Mouse (Mus musculus) heart, embryonic 12.5 days (tissue): ENCODE measurements around the gene Csrp1. TPM values are rescaled to one million over a fixed set of nuclear protein-coding genes. Genes with fewer than 3 reads are reported as not detected.

ENCODE experiments used
- ATAC-seq: fragments of 200-750 bp; cut with Nextera tagmentation; 2 replicates; pipeline ENCODE4 v1.8.0; 2017; ENCODE audit warnings: moderate TSS enrichment, moderate library complexity; ENCODE audit not compliant: insufficient number of reproducible peaks, low FRiP score
- H3K27ac ChIP-seq: fragments of 300-500 bp; sonication (generic); 2 replicates; pipeline ENCODE4 v1.5.1; 2016; ENCODE audit warnings: mild to moderate bottlenecking, moderate library complexity; ENCODE audit not compliant: poor library complexity, severe bottlenecking
- H3K27me3 ChIP-seq: fragments of 300-500 bp; sonication (generic); replicated peaks from 2 replicates; pipeline ENCODE4 v1.6.1; 2016; ENCODE audit warnings: mild to moderate bottlenecking, moderate library complexity
- H3K36me3 ChIP-seq: fragments of 300-500 bp; sonication (generic); 2 replicates; pipeline ENCODE4 v1.6.1; 2016; ENCODE audit warnings: mild to moderate bottlenecking, moderate library complexity
- H3K4me1 ChIP-seq: fragments of 300-500 bp; sonication (generic); replicated peaks from 2 replicates; pipeline ENCODE4 v1.6.1; 2016; ENCODE audit warnings: mild to moderate bottlenecking
- H3K4me2 ChIP-seq: fragments of 300-500 bp; sonication (generic); 2 replicates; pipeline ENCODE4 v1.6.1; 2016; ENCODE audit warnings: mild to moderate bottlenecking, moderate library complexity
- H3K4me3 ChIP-seq: fragments of 300-500 bp; sonication (generic); 2 replicates; pipeline ENCODE4 v1.5.1; 2016; ENCODE audit warnings: mild to moderate bottlenecking
- H3K9ac ChIP-seq: fragments of 300-500 bp; sonication (generic); 2 replicates; pipeline ENCODE4 v1.6.1; 2016; ENCODE audit warnings: mild to moderate bottlenecking, moderate library complexity
- H3K9me3 ChIP-seq: fragments of 300-500 bp; sonication (generic); replicated peaks from 2 replicates; pipeline ENCODE4 v1.6.1; 2016; ENCODE audit warnings: mild to moderate bottlenecking, moderate library complexity
- WGBS: fragments of 180-500 bp; shearing (Covaris S2); methylation state at CpG from one replicate; pipeline ENCODE4 v1.1.7; 2016; 5-methylcytosine and 5-hydroxymethylcytosine counted together
- polyA plus RNA-seq: library from polyadenylated mRNA; unstranded; fragments of >200 nt; fragmentation: Nextera tagmentation; extraction: Ambion mirVana; gene quantifications from 2 replicates; pipeline ENCODE4 v1.2.1, GENCODE M21; 2016

Csrp1 gene
- polyA plus RNA-seq, 1 experiment from 2014 or later: 270 TPM

GRCm38 (mm10) chr1:135793370-135794215 is 73.7 kb downstream of the Csrp1 start:
- Histone ChIP-seq H3K36me3 (no peaks in the 10 kb centered on the region), H3K27ac (peak overlapping the region; percentile 94), H3K4me3 (peak overlapping the region; percentile 36), H3K4me1 (peaks cover 77% of the 10 kb centered on the region), H3K9me3 (no peaks in the 10 kb centered on the region), H3K4me2 (peak overlapping the region; percentile 74), H3K9ac (peak overlapping the region; percentile 73), H3K27me3 (no peaks in the 10 kb centered on the region)
- 12% methylated on average over 27 of the region's 27 CpGs for WGBS
- peak; percentile 24; the same call in 1 of the 2 replicates for ATAC-seq

- peak; percentile 74 for ATAC-seq
- 5% methylated on average over 20 of the region's 20 CpGs for WGBS
Measured at GRCm38 (mm10) chr1:135794216-135795134, 74.6 kb downstream of the Csrp1 start.

GRCm38 (mm10) chr1:135798492-135798891 is 78.6 kb downstream of the Csrp1 start:
- no peak overlapping the region for H3K4me3 ChIP-seq
- no peaks in the 10 kb centered on the region for H3K9me3 ChIP-seq
- ATAC-seq: no peak
- H3K27me3 ChIP-seq: no peaks in the 10 kb centered on the region
- peak overlapping the region; percentile 82 for H3K4me2 ChIP-seq
- peak overlapping the region; percentile 89; the same call in 1 of the 2 replicates for H3K9ac ChIP-seq
- H3K4me1 ChIP-seq: peaks cover 85% of the 10 kb centered on the region
- peaks cover 16% of the 10 kb centered on the region for H3K36me3 ChIP-seq
- 50% methylated on average over 1 of the region's 1 CpGs for WGBS
- peak overlapping the region; percentile 100 for H3K27ac ChIP-seq

More at GRCm38 (mm10) chr1:135794216-135795134, 74.6 kb downstream of the Csrp1 start:
- Histone ChIP-seq H3K27me3 (no peaks in the 10 kb centered on the region), H3K4me2 (peak overlapping the region; percentile 74), H3K9ac (peak overlapping the region; percentile 73), H3K4me1 (peaks cover 80% of the 10 kb centered on the region), H3K9me3 (no peaks in the 10 kb centered on the region), H3K36me3 (no peaks in the 10 kb centered on the region), H3K4me3 (peak overlapping the region; percentile 36), H3K27ac (peak overlapping the region; percentile 94)

GRCm38 (mm10) chr1:135799109-135799627 is 79.3 kb downstream of the Csrp1 start:
- Histone ChIP-seq H3K4me3 (peak overlapping the region; percentile 58), H3K9ac (peak overlapping the region; percentile 89), H3K27ac (peak overlapping the region; percentile 100), H3K9me3 (no peaks in the 10 kb centered on the region), H3K36me3 (peaks cover 23% of the 10 kb centered on the region), H3K27me3 (no peaks in the 10 kb centered on the region), H3K4me2 (peak overlapping the region; percentile 82), H3K4me1 (peaks cover 85% of the 10 kb centered on the region)
- peak; percentile 12 for ATAC-seq
- 9% methylated on average over 8 of the region's 8 CpGs for WGBS

GRCm38 (mm10) chr1:135800192-135800950 is 80.5 kb downstream of the Csrp1 start:
- Histone ChIP-seq H3K27me3 (no peaks in the 10 kb centered on the region), H3K4me2 (peak overlapping the region; percentile 82), H3K4me3 (peak overlapping the region; percentile 58), H3K4me1 (peaks cover 85% of the 10 kb centered on the region), H3K9ac (peak overlapping the region; percentile 89), H3K9me3 (no peaks in the 10 kb centered on the region), H3K27ac (peak overlapping the region; percentile 100), H3K36me3 (peaks cover 35% of the 10 kb centered on the region)
- under 1% methylated on average over 8 of the region's 8 CpGs for WGBS
- ATAC-seq: peak; percentile 91

Other genes with a start within 250 kb of the Csrp1 start
- 38.9 and 45.1 TPM in 2 replicates for gene Nav1, start 112.8 kb upstream of the Csrp1 start, polyA plus RNA-seq
- 73.0 and 74.1 TPM in 2 replicates for gene Phlda3, start 46.1 kb downstream of the Csrp1 start, polyA plus RNA-seq
- gene Tnni1, start 59.4 kb downstream of the Csrp1 start, polyA plus RNA-seq: 3,113 and 3,172 TPM in 2 replicates
- 3.0 and 3.3 TPM in 2 replicates for gene Lad1, start 98.5 kb downstream of the Csrp1 start, polyA plus RNA-seq
- 5,319 and 5,490 TPM in 2 replicates for gene Tnnt2, start 116.3 kb downstream of the Csrp1 start, polyA plus RNA-seq
- gene Pkp1, start 199.1 kb downstream of the Csrp1 start, polyA plus RNA-seq: 0.04 and 0.08 TPM in 2 replicates